Mouse (Mus musculus): ENCODE data around the gene Hist3h2ba. TPM values are rescaled to one million over a fixed set of nuclear protein-coding genes. Genes with fewer than 3 reads are reported as not detected.

The Hist3h2ba gene
- 10 to 100 TPM; 58.4 to 77.5 TPM for total RNA-seq (2021)
- long read RNA-seq, experiment 1, transcript Hist3h2ba-201 (1 exons, 614 nt): major isoform, 8 of 8 reads
- long read RNA-seq, experiment 1, partial matches to known transcripts: 0 of 8 reads
- long read RNA-seq, experiment 1, other reads (novel, unspliced or antisense): 0 of 8 reads
- long read RNA-seq, experiment 2, transcript Hist3h2ba-201 (1 exons, 614 nt): major isoform, 5 of 5 reads
- long read RNA-seq, experiment 2, partial matches to known transcripts: 0 of 5 reads
- long read RNA-seq, experiment 2, other reads (novel, unspliced or antisense): 0 of 5 reads

DNA sequence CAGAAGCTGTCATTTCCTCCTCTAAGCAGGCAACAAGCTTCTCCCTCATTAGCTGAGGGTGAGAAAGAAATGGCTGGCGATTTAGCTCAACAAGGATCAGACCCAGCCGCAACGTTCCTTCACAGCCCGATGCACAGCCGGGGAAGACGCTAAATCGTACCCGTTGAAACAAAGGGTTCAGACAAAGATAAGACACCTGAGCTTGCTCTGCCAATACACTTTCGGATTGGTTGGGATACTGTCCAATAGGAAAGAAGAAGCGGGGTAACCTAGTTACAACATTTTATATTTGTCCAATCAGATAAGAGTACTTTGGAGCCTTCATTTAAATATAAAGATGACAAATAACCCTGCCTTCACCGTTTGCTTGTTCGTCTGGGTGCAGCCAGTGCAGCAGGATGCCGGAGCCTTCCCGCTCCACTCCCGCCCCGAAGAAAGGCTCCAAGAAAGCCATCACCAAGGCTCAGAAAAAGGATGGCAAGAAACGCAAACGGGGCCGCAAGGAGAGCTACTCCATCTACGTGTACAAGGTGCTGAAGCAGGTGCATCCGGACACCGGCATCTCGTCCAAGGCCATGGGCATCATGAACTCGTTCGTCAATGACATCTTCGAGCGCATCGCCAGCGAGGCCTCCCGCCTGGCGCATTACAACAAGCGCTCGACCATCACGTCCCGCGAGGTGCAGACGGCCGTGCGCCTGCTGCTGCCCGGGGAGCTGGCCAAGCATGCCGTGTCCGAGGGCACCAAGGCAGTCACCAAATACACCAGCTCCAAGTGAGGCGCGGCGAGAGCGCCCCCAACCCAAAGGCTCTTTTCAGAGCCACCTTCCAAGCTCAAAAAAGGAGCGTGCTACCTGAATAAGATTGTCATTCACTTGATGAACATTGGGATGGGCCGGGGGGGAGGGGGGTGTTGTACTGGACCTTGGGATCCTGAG lies at the start of gene Hist3h2ba:
TSS of gene Hist3h2ba (plus strand) at position 379 of the 938 bp plus-strand sequence.
- DNase-seq (ENCODE audit: low spot score in 2 of 2): no peak

DNA sequence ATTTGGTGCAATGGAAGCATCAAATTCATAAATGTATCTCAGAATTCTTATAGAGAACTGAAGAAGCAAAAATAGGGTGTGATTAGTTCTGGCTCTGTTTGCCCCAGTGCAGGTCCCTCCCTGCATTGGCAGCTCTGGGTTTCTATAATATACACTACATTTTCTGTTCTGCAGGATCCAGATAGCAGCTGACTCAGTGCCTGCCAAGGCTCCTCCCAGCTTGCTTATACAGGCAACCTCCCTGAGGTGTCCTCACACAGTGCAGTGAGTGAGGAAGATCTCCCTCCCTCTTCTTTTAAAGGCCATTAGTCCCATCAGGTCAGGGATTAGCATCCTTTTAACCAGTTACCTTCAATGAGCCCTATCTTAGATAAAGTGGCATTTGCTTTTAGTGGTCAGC lies 47.6 kb upstream of the Hist3h2ba start:
- no peak for DNase-seq (ENCODE audit: low spot score in 2 of 2)

DNA sequence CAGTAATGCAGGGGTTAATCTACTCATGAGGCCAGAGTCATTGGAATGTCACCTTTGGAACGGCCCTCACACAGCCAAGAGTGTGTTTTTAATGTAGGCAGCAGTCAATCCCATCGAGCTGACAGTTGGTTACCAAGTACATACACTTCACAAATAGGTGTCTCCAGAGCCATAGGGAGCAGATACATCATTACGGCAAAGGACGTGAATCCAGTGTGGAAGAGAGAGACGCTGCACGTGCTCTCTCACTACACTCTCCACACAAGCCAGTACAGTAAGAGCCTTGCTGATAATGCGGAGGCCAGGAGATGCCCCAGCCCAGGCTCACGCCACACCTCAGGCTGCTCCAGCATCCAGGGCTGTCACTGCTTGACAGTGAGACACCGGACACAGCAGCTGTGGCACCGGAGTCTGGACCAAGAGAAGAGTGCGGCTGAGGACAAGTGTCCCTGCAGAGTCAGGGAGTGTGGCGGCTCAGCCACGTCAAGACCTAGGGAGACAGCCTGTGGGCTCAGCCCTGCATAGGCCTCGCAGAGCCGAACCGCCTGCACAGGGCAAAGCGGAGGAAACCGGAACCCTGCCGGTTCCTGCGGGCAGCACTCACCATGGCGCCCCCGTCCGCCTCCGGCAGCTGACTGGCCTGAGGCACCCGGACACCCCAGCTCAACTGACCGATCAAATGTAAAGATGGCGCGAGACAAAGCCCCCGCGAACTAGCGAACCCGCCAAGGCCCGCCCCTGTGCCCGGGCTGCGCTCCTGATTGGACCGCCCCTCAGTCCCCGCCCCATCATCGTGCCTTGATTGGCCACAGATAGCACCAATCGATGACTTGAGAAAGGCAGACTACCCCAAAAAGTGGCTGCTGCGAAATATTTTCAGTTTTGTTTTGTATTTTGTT lies 45.0 kb upstream of the Hist3h2ba start, which contains the start of gene Zfp39:
TSS of gene Zfp39 (minus strand) at position 715 of the 899 bp plus-strand sequence.
- peak; percentile 93 to 95 for DNase-seq (ENCODE audit: low spot score in 2 of 2)

- DNase-seq (ENCODE audit: low spot score in 2 of 2): no peak
Observed at GRCm38 (mm10) chr11:58904410-58904718, 44.4 kb upstream of the Hist3h2ba start.

GRCm38 (mm10) chr11:58904838-58905237 lies 43.9 kb upstream of the Hist3h2ba start:
- DNase-seq (ENCODE audit: low spot score in 2 of 2): no peak

- DNase-seq (ENCODE audit: low spot score in 2 of 2): no peak
Observed at GRCm38 (mm10) chr11:58913776-58914175, 34.9 kb upstream of the Hist3h2ba start.

DNA sequence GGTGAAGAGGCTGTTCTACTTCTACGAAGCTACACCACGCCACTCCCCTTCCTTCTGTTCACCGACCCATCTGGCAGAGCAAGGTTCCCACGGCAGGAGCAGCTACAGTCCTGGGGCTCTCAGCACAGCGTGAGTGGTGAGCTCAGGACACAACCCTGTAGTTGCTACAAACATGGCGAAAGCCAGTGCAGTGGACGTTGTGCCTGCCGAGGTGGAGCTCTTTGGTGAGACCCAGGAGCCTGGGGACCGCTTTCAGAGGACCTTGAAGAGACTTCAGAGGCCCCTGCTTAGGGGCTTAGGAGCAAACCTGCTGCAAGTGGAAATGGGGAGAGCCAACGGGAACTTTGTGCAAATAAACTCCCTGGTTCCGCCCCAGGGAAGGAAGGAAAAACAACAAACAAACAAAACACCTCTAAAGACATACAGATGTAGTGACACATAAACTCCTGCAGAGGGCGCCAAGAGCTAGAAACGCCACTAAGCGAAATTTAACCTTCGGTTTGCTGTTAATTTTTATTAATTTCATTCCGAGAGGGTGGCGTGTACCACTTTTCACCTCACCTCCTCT lies 34.2 kb upstream of the Hist3h2ba start:
- DNase-seq (ENCODE audit: low spot score in 2 of 2): no peak

DNA sequence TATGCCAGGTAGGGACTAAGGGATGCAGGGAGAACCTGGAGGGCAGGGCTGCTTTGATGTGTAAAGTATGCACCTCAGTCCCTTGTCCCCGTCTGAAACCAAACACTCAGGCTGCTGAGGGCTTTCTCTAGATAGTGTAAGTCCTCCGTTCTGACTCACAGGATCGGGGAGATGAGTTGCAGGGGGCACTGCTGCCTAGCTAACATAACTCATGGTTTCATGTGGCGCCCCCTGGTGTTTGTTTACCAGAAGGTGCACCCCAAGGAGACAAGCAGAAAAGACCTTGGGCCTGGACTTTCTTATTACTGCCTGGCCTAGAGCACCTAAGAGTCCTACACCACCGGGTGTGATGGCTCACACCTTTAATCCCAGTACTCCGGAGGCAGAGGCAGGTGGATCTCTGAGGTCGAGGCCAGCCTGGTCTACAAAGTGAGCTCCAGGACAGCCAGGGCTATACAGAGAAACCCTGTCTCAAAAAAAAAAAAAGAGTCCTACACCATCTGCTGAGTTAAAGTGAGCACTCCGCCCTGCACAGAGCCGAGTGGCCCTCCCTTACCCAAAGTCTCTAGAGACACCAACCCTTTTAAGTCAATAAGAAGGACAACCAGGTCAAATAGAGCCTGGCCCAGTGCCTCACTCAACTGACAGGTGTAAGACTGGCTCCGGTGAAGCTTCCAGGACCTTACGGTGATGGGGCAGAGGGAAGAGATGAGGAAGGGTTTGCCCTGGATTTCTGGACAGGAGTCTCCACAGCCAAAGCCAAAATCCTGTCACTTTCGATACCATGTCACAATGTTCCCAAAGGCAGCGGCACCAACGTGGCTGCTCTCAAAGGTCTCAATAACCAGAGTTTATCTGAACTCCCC lies 31.6 kb upstream of the Hist3h2ba start:
- peak in 1 of 2 experiments; percentile 39 for DNase-seq (ENCODE audit: low spot score in 2 of 2)

DNA sequence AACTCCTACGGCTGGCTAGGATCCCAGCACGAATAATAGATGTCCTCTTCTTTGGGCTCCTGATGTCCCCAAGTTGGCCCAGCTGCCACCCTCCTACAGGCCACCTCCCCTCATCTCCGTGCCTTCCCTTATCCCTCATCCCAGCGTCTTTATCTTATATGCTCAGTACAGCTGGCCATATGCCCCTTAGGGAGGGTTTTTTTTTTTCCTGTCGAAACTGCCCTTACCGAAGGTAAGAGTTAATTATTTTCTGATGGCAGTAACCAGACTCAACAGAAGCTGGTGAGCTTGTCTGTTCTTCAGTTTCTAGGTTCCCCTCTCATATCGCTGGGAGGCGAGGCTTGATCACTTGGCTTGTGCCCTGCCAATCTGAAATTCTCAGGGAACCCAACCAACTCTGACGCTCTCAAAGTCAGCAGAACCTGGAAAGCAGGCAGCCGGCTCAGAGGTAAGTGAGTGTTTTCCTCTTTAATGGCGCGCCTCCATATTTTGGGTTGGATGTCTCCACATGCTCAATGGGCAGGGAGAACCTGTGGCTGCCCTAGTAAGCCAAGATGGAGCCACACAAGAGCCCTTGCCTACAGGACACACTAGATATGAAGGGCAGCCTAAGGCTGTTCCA lies 30.9 kb upstream of the Hist3h2ba start, which contains the start of gene Btnl10:
TSS of gene Btnl10 (plus strand) at position 164 of the 622 bp plus-strand sequence.
- DNase-seq (ENCODE audit: low spot score in 2 of 2): no peak

DNA sequence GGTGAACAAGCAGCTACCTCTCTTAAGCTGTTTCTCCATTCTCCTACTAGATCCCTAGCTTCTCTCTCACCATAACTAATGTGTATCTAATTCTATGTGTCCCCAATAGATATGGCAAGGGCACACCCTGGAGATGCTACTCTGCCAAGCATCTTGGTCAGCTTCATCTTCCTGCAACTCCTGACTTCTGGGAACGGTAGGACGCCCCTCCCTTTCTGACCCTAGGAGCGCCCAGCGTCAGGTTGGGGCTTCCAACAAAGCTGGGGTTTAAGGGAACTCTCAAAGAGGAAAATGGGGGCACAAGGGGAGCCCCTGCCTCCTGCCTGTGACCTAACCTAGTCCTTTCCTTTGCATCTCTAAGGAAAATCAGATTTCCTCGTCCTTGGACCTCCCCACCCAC lies 30.0 kb upstream of the Hist3h2ba start:
- no peak for DNase-seq (ENCODE audit: low spot score in 2 of 2)

GRCm38 (mm10) chr11:58922420-58922819 lies 26.3 kb upstream of the Hist3h2ba start:
- DNase-seq (ENCODE audit: low spot score in 2 of 2): no peak

GRCm38 (mm10) chr11:58926651-58927050 lies 22.1 kb upstream of the Hist3h2ba start:
- DNase-seq (ENCODE audit: low spot score in 2 of 2): no peak

GRCm38 (mm10) chr11:58927053-58927452 lies 21.7 kb upstream of the Hist3h2ba start:
- no peak for DNase-seq (ENCODE audit: low spot score in 2 of 2)

- DNase-seq (ENCODE audit: low spot score in 2 of 2): no peak
Observed at GRCm38 (mm10) chr11:58927790-58928651, 20.7 kb upstream of the Hist3h2ba start.

DNA sequence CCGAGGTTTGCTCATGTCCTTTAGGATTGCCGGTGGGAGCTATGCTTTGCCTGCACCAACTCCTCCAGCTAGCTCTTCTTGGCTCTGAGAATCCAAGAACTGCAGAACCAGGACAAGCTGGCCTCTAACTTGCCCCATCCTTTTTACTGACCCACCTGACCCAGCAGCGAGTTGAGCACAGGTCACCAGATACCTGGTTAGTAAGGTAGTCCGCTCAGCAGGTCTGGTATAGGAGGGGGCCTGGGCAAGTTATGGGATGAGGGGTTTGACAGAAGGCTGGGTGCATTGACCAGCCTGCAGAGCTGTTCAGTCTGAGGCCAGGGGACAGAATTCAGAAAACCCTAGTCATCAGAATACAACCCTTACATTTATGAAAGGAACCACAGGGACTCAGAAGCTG lies 19.7 kb upstream of the Hist3h2ba start:
- DNase-seq (ENCODE audit: low spot score in 2 of 2): no peak

DNA sequence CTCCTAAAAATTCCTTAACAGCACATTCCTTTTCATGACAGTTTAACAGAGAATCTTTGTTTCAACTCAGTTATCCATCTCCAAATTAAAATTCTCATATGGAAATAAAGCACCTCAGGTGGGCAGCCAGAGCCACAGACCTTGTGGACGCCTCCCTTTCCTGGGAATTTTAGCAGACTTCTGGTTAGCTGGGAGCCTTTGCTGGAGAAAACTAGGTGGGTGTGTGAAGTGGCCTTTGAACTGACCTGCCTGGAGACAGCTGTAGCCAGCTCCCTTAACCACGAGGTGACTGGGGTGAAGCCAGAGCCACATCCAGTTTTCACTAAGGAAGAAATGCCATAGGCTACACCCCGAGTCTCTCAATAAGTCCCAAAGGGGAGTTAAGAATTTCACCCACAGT lies 19.1 kb upstream of the Hist3h2ba start:
- DNase-seq (ENCODE audit: low spot score in 2 of 2): no peak

- DNase-seq (ENCODE audit: low spot score in 2 of 2): no peak
Observed at GRCm38 (mm10) chr11:58930254-58930653, 18.5 kb upstream of the Hist3h2ba start.

GRCm38 (mm10) chr11:58931576-58931975 lies 17.1 kb upstream of the Hist3h2ba start:
- DNase-seq (ENCODE audit: low spot score in 2 of 2): no peak

Measured in adrenal gland, postnatal 4 days (tissue).